Mouse (Mus musculus): ENCODE measurements at regions not wholly inside any gene's neighbourhood (a gene's known extent, or its start where the extent isn't known, plus 50 kb on each side); places are given as distances from the start of the nearest gene placed in this dataset.

- DNase-seq: no peak
Measured at GRCm38 (mm10) chr2:9267675-9268074, 613.4 kb upstream of the 4930412O13Rik start.

- DNase-seq: no peak
Measured at GRCm38 (mm10) chr2:9283441-9283840, 597.6 kb upstream of the 4930412O13Rik start.

GRCm38 (mm10) chr2:9285800-9286199 lies 595.3 kb upstream of the 4930412O13Rik start:
- DNase-seq: no peak

GRCm38 (mm10) chr2:9287077-9287476 lies 594.0 kb upstream of the 4930412O13Rik start:
- no peak for DNase-seq

- no peak for DNase-seq
Measured at GRCm38 (mm10) chr2:9287623-9288022, 593.4 kb upstream of the 4930412O13Rik start.

GRCm38 (mm10) chr2:9331630-9332352 lies 549.3 kb upstream of the 4930412O13Rik start:
- no peak for DNase-seq

GRCm38 (mm10) chr2:9348982-9349381 lies 532.1 kb upstream of the 4930412O13Rik start:
- no peak for DNase-seq

- no peak for DNase-seq
Measured at GRCm38 (mm10) chr2:9349994-9350393, 531.1 kb upstream of the 4930412O13Rik start.

- no peak for DNase-seq
Measured at GRCm38 (mm10) chr2:9352190-9352589, 528.9 kb upstream of the 4930412O13Rik start.

- DNase-seq: no peak
Measured at GRCm38 (mm10) chr2:9360020-9360419, 521.0 kb upstream of the 4930412O13Rik start.

GRCm38 (mm10) chr2:9367801-9368584 lies 513.1 kb upstream of the 4930412O13Rik start:
- no peak for DNase-seq

GRCm38 (mm10) chr2:9369572-9369971 lies 511.5 kb upstream of the 4930412O13Rik start:
- no peak for DNase-seq

- DNase-seq: no peak
Measured at GRCm38 (mm10) chr2:9386566-9386965, 494.5 kb upstream of the 4930412O13Rik start.

GRCm38 (mm10) chr2:9388058-9388457 lies 493.0 kb upstream of the 4930412O13Rik start:
- DNase-seq: no peak

- no peak for DNase-seq
Measured at GRCm38 (mm10) chr2:9395379-9395999, 485.6 kb upstream of the 4930412O13Rik start.

GRCm38 (mm10) chr2:9401461-9401860 lies 479.6 kb upstream of the 4930412O13Rik start:
- no peak for DNase-seq

- DNase-seq: no peak
Measured at GRCm38 (mm10) chr2:9402281-9402680, 478.8 kb upstream of the 4930412O13Rik start.

GRCm38 (mm10) chr2:9409075-9409474 lies 472.0 kb upstream of the 4930412O13Rik start:
- DNase-seq: no peak

- DNase-seq: no peak
Measured at GRCm38 (mm10) chr2:9422686-9423085, 458.4 kb upstream of the 4930412O13Rik start.

- no peak for DNase-seq
Measured at GRCm38 (mm10) chr2:9423534-9423933, 457.5 kb upstream of the 4930412O13Rik start.

- DNase-seq: no peak
Measured at GRCm38 (mm10) chr2:9433110-9433940, 447.7 kb upstream of the 4930412O13Rik start.

GRCm38 (mm10) chr2:9435155-9435872 lies 445.7 kb upstream of the 4930412O13Rik start:
- no peak for DNase-seq
